Mouse (Mus musculus): ENCODE data around the gene Nobox.

Gene Nobox

GRCm38 (mm10) chr6:43274123-43274522 is 35.2 kb downstream of the Nobox start:
- DNase-seq (ENCODE audit: low read depth, low spot score) = no peak

GRCm38 (mm10) chr6:43272597-43272996 is 36.8 kb downstream of the Nobox start:
- no peak for DNase-seq (ENCODE audit: low read depth, low spot score)

- DNase-seq (ENCODE audit: low read depth, low spot score) = peak; percentile 37
These were observed 43.0 kb downstream of the Nobox start for GRCm38 (mm10) chr6:43266356-43266755.

- DNase-seq (ENCODE audit: low read depth, low spot score) = peak; percentile 16
These were observed 43.9 kb downstream of the Nobox start, which contains the start of gene Arhgef5 for GRCm38 (mm10) chr6:43265363-43266041. Gene Arhgef5, plus strand, starts transcription at chr6:43265582.

GRCm38 (mm10) chr6:43260756-43261155 is 48.6 kb downstream of the Nobox start:
- no peak for DNase-seq (ENCODE audit: low read depth, low spot score)

GRCm38 (mm10) chr6:43254193-43254926 is 55.0 kb downstream of the Nobox start:
- peak; percentile 6 for DNase-seq (ENCODE audit: low read depth, low spot score)

Data from mesoderm, embryonic 11.5 days (tissue).